9 mouse cellular contexts compared by ENCODE assay signal in the genomic region with DNA sequence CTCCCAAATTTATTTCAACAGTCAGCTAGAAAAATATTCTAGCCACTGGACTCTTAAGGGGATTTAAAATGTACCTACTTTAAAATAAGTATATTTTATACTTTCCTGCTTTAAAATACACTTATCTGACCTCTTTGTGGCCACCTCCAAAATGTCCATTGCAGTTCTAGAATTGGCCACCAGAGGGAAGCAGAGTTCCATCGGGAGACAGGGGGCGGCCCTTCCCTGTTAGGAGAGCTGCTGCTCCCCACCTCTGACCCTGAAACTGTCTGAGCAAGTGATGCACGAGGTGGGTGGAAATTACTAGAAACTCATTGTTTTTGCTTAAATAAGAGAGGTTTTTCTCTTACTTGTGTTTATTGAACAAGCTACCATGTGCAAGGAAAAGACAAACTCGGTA. TPM values are rescaled to one million over a fixed set of nuclear protein-coding genes. Genes with fewer than 3 reads are reported as not detected.
DNase-seq lines count a peak whose midpoint lies in the region; ATAC-seq and TF ChIP-seq lines count a peak whose summit lies in the region.
"Had no signal": no experiment of that assay in that cellular context is flagged by ENCODE, and none has a peak within 500 bp of the region (broad histone marks: within the 10 kb centered on the region; RNA-seq: fewer than 3 reads in every experiment).

No protein-coding gene starts in this region.

- no peaks in the 10 kb centered on the region for H3K36me3 ChIP-seq in intestine, embryonic 14.5 days (ENCODE audit: control insufficient read depth, insufficient read depth, low read length)
- H3K36me3 ChIP-seq in intestine, embryonic 15.5 days, result no peaks in the 10 kb centered on the region
- peaks cover 0 to 2% of the 10 kb centered on the region in 2 experiments; a peak in 1 of 4 replicates for H3K36me3 ChIP-seq in MEL (ENCODE audit: control insufficient read depth in 1 of 2, insufficient read depth in 2 of 2, low read length in 2 of 2)

- no peaks in the 10 kb centered on the region for H3K4me1 ChIP-seq in intestine, embryonic 14.5 days (replicated peaks; ENCODE audit: control insufficient read depth, insufficient read depth, low read length)
- no peaks in the 10 kb centered on the region for H3K4me1 ChIP-seq in intestine, embryonic 15.5 days (replicated peaks)
- peaks cover 2 to 7% of the 10 kb centered on the region in 2 experiments; a peak in 3 of 4 replicates for H3K4me1 ChIP-seq in MEL (ENCODE audit: control insufficient read depth in 1 of 2, insufficient read depth in 2 of 2, low read length in 2 of 2)

- TF ChIP-seq EP300 in MEL (IDR thresholded peaks at IDR 0.05; ENCODE audit: low read depth in 1 of 2, low read length in 2 of 2), result no peak

- H3K4me2 ChIP-seq in intestine, embryonic 14.5 days (ENCODE audit: low read length), result no peak overlapping the region
- no peak overlapping the region for H3K4me2 ChIP-seq in intestine, embryonic 15.5 days (replicated peaks)

- peak; percentile 94 for TF ChIP-seq RAD21 in MEL (IDR thresholded peaks at IDR 0.05; ENCODE audit: low read depth, low read length)

- intact Hi-C loops in left cerebral cortex, postnatal 4 days (cut with DNase I), result no loop called here

- H3K9me3 ChIP-seq in intestine, embryonic 14.5 days (ENCODE audit: control insufficient read depth, low read length), result no peaks in the 10 kb centered on the region
- H3K9me3 ChIP-seq in intestine, embryonic 15.5 days, result no peaks in the 10 kb centered on the region
- no peaks in the 10 kb centered on the region for H3K9me3 ChIP-seq in MEL (replicated peaks; ENCODE audit: insufficient read depth, low read length)
- H3K9me3 ChIP-seq: megakaryocyte, embryonic 14.5 days had no signal

- no peak for TF ChIP-seq POLR2A in MEL (IDR thresholded peaks at IDR 0.05; ENCODE audit: control insufficient read depth in 1 of 2, insufficient read depth in 1 of 2, low read depth in 1 of 2, low read length in 2 of 2, poor library complexity in 1 of 2)

- TF ChIP-seq CTCF in MEL (IDR thresholded peaks at IDR 0.05 in 2 of 3, conservative IDR thresholded peaks at IDR 0.05 in 1 of 3; ENCODE audit: control insufficient read depth in 1 of 3, insufficient read depth in 1 of 3, low read depth in 2 of 3, low read length in 3 of 3, poor library complexity in 1 of 3, severe bottlenecking in 1 of 3), result peak; percentile 90 to 93 (median 92)

- no peak overlapping the region for H3K9ac ChIP-seq in intestine, embryonic 14.5 days (ENCODE audit: low read length)
- no peak overlapping the region for H3K9ac ChIP-seq in intestine, embryonic 15.5 days
- no peak overlapping the region for H3K9ac ChIP-seq in MEL (ENCODE audit: control insufficient read depth, low read depth, low read length, poor library complexity, severe bottlenecking)

- ATAC-seq in intestine, embryonic 14.5 days (replicated peaks; ENCODE audit: low FRiP score, low TSS enrichment, low read depth), result no peak
- ATAC-seq in intestine, embryonic 15.5 days, result no peak
- ATAC-seq in granulocyte monocyte progenitor cell, adult 5-6 weeks (replicated peaks; ENCODE audit: poor library complexity, severe bottlenecking), result peak; percentile 50; the same call in 1 of the 2 replicates

- H3K4me3 ChIP-seq in intestine, embryonic 14.5 days (ENCODE audit: low read depth, low read length), result no peak overlapping the region
- H3K4me3 ChIP-seq in intestine, embryonic 15.5 days (replicated peaks), result no peak overlapping the region
- no peak overlapping the region for H3K4me3 ChIP-seq in MEL (ENCODE audit: control insufficient read depth in 1 of 2, insufficient read depth in 1 of 2, low read depth in 2 of 2, low read length in 2 of 2)
- H3K4me3 ChIP-seq: megakaryocyte, embryonic 14.5 days had no signal

- H3K27me3 ChIP-seq in intestine, embryonic 14.5 days (replicated peaks; ENCODE audit: control insufficient read depth, insufficient read depth, low read length), result no peaks in the 10 kb centered on the region
- H3K27me3 ChIP-seq in intestine, embryonic 15.5 days (replicated peaks), result no peaks in the 10 kb centered on the region
- no peaks in the 10 kb centered on the region for H3K27me3 ChIP-seq in MEL (ENCODE audit: control insufficient read depth in 1 of 2, insufficient read depth in 2 of 2, low read length in 2 of 2)

- no peak overlapping the region for H3K27ac ChIP-seq in intestine, embryonic 14.5 days (ENCODE audit: low read depth)
- no peak overlapping the region for H3K27ac ChIP-seq in intestine, embryonic 15.5 days
- H3K27ac ChIP-seq in MEL (ENCODE audit: control insufficient read depth, low read depth, low read length), result no peak overlapping the region

- peak; percentile 93 for DNase-seq in intestine, embryonic 14.5 days (ENCODE audit: low spot score)
- peak; percentile 72 for DNase-seq in MEL (ENCODE audit: low read depth, low spot score)
- peak; percentile 37 for DNase-seq in cerebellum, adult 9-10 months
- peak; percentile 68 for DNase-seq in left cerebral cortex, postnatal 4 days
- DNase-seq in retina, adult 2 months (ENCODE audit: low read depth, low spot score), result peak; percentile 52
- DNase-seq in urinary bladder, postnatal 10 days (ENCODE audit: low spot score), result peak; percentile 34

- WGBS in intestine, embryonic 14.5 days, result 20% methylated on average over 4 of the region's 4 CpGs
- WGBS in intestine, embryonic 15.5 days, result 23% methylated on average over 4 of the region's 4 CpGs

- H3K79me2 ChIP-seq in MEL (ENCODE audit: control insufficient read depth, insufficient read depth, low read length, poor library complexity), result no peaks in the 10 kb centered on the region

TF ChIP-seq in MEL, 35 proteins besides CTCF, POLR2A, EP300 and RAD21:
- TF ChIP-seq ZC3H11A (IDR thresholded peaks at IDR 0.05; ENCODE audit: low read depth, low read length), result peak; percentile 72
- TF ChIP-seq POLR2AphosphoS2 (IDR thresholded peaks at IDR 0.05; ENCODE audit: low read length), result no peak
- no peak for TF ChIP-seq MYB (IDR thresholded peaks at IDR 0.05; ENCODE audit: low read depth, low read length)
- TF ChIP-seq MAX (IDR thresholded peaks at IDR 0.05; ENCODE audit: low read length), result no peak
- 0 out of 2 replicates have a peak, but pooled peaks have one; percentile 51 for TF ChIP-seq MAZ (IDR thresholded peaks at IDR 0.05; ENCODE audit: low read depth, low read length)
- TF ChIP-seq USF2 (IDR thresholded peaks at IDR 0.05; ENCODE audit: borderline replicate concordance in 1 of 2, insufficient read depth in 1 of 2, low read depth in 1 of 2, low read length in 2 of 2), result no peak
- peak; percentile 86 for TF ChIP-seq SMC3 (IDR thresholded peaks at IDR 0.05; ENCODE audit: low read depth, low read length)
- TF ChIP-seq GATA1 (IDR thresholded peaks at IDR 0.05; ENCODE audit: low read depth, low read length), result no peak
- peak; percentile 39; the same call in 1 of the 2 replicates for TF ChIP-seq SIN3A (IDR thresholded peaks at IDR 0.05; ENCODE audit: low read length)

RNA-seq across cellular contexts. Expression of gene Fndc1, which starts 36.6 kb away (rescaled TPM):
- polyA plus RNA-seq in intestine, embryonic 14.5 days (2014; fragmentation: Nextera tagmentation; extraction: Ambion mirVana), result 5.7 and 9.3 TPM in 2 replicates
- 11.4 and 14.2 TPM in 2 replicates for polyA plus RNA-seq in intestine, embryonic 15.5 days (2015; fragmentation: Nextera tagmentation; extraction: Ambion mirVana)
- total RNA-seq in MEL (2012; rRNA removed), result 0.04 TPM in 1 of 2 replicates, not detected in the other
- polyA plus RNA-seq in MEL (2012; ENCODE audit: insufficient read depth in 1 of 2, insufficient read length in 2 of 2, low read depth in 1 of 2, low replicate concordance in 2 of 2, missing spikeins in 1 of 2), result not detected
- not detected in 2 replicates for total RNA-seq in granulocyte monocyte progenitor cell, adult 5-6 weeks (2014; fragmentation: Nextera tagmentation)
- not detected in 2 replicates for total RNA-seq in granulocyte monocyte progenitor cell, adult 5-6 weeks (2017)
- total RNA-seq in left cerebral cortex, postnatal 4 days (2021), result 10 to 100 TPM in 1 of 2 experiments, 1 to 10 TPM in 1; 8.2 to 10.5 TPM

Comparison
In these comparisons a context has a peak if more than half of its experiments do, and no peak if none do; other contexts are left out.
1. DNase-seq: peak in every context shown above with its lines; median percentile 93 in intestine, embryonic 14.5 days; 72 in MEL; 68 in left cerebral cortex, postnatal 4 days; 52 in retina, adult 2 months; 37 in cerebellum, adult 9-10 months; 34 in urinary bladder, postnatal 10 days.